Mouse (Mus musculus): Measurements from ENCODE around the gene Rbp3. TPM values are rescaled to one million over a fixed set of nuclear protein-coding genes. Genes with fewer than 3 reads are reported as not detected.

The Rbp3 gene
- polyA plus RNA-seq, 2 experiments: not detected

- Histone ChIP-seq H3K4me1 (ENCODE audit: control insufficient read depth, insufficient read depth, low read length) (no peaks in the 10 kb centered on the region), H3K4me3 (replicated peaks; ENCODE audit: low read length) (no peak overlapping the region), H3K27me3 (ENCODE audit: control insufficient read depth, insufficient read depth, low read length) (no peaks in the 10 kb centered on the region), H3K27ac (replicated peaks; ENCODE audit: low read depth, low read length) (no peak overlapping the region), H3K4me2 (replicated peaks; ENCODE audit: low read depth, low read length, severe bottlenecking) (no peak overlapping the region), H3K36me3 (ENCODE audit: control insufficient read depth, insufficient read depth, low read length) (no peaks in the 10 kb centered on the region), H3K9me3 (ENCODE audit: control insufficient read depth, low read length) (no peaks in the 10 kb centered on the region), H3K9ac (ENCODE audit: low read depth, low read length, severe bottlenecking) (no peak overlapping the region)
- no peak for TF ChIP-seq POLR2A (IDR thresholded peaks at IDR 0.05; ENCODE audit: borderline replicate concordance, extremely low read depth, insufficient read depth, insufficient read length)
- WGBS: 70% methylated on average over 5 of the region's 5 CpGs
- ATAC-seq (ENCODE audit: low FRiP score, low read depth) (no peak), DNase-seq (ENCODE audit: low spot score) (no peak)
Measured at GRCm38 (mm10) chr14:33974752-33975151, 20.9 kb downstream of the Rbp3 start.

GRCm38 (mm10) chr14:33977748-33978147 is 23.9 kb downstream of the Rbp3 start:
- H3K9ac ChIP-seq (ENCODE audit: low read depth, low read length, severe bottlenecking): no peak overlapping the region
- no peaks in the 10 kb centered on the region for H3K36me3 ChIP-seq (ENCODE audit: control insufficient read depth, insufficient read depth, low read length)
- H3K4me2 ChIP-seq (replicated peaks; ENCODE audit: low read depth, low read length, severe bottlenecking): peak overlapping the region; percentile 67; the same call in 1 of the 2 replicates
- H3K4me1 ChIP-seq (ENCODE audit: control insufficient read depth, insufficient read depth, low read length): no peaks in the 10 kb centered on the region
- TF ChIP-seq POLR2A (IDR thresholded peaks at IDR 0.05; ENCODE audit: borderline replicate concordance, extremely low read depth, insufficient read depth, insufficient read length): no peak
- no peaks in the 10 kb centered on the region for H3K9me3 ChIP-seq (ENCODE audit: control insufficient read depth, low read length)
- 13% methylated on average over 7 of the region's 7 CpGs for WGBS
- no peaks in the 10 kb centered on the region for H3K27me3 ChIP-seq (ENCODE audit: control insufficient read depth, insufficient read depth, low read length)
- no peak overlapping the region for H3K27ac ChIP-seq (replicated peaks; ENCODE audit: low read depth, low read length)
- H3K4me3 ChIP-seq (replicated peaks; ENCODE audit: low read length): peak overlapping the region; percentile 37; the same call in 1 of the 2 replicates
- ATAC-seq (ENCODE audit: low FRiP score, low read depth) (no peak), DNase-seq (ENCODE audit: low spot score) (no peak)

- peak; percentile 71; the same call in 1 of the 2 replicates for ATAC-seq (ENCODE audit: low FRiP score, low read depth)
- no peaks in the 10 kb centered on the region for H3K36me3 ChIP-seq (ENCODE audit: control insufficient read depth, insufficient read depth, low read length)
- whole genome bisulfite sequencing: 2% methylated on average over 25 of the region's 25 CpGs
- no peak for TF ChIP-seq POLR2A (IDR thresholded peaks at IDR 0.05; ENCODE audit: borderline replicate concordance, extremely low read depth, insufficient read depth, insufficient read length)
- no peaks in the 10 kb centered on the region for H3K9me3 ChIP-seq (ENCODE audit: control insufficient read depth, low read length)
- H3K27ac ChIP-seq (replicated peaks; ENCODE audit: low read depth, low read length): no peak within 1 kb of the TSS
- no peaks in the 10 kb centered on the region for H3K4me1 ChIP-seq (ENCODE audit: control insufficient read depth, insufficient read depth, low read length)
- H3K4me3 ChIP-seq (replicated peaks; ENCODE audit: low read length): peak within 1 kb of the TSS; percentile 37
- H3K4me2 ChIP-seq (replicated peaks; ENCODE audit: low read depth, low read length, severe bottlenecking): peak within 1 kb of the TSS; percentile 67
- DNase-seq (ENCODE audit: low spot score): no peak
- no peaks in the 10 kb centered on the region for H3K27me3 ChIP-seq (ENCODE audit: control insufficient read depth, insufficient read depth, low read length)
- H3K9ac ChIP-seq (ENCODE audit: low read depth, low read length, severe bottlenecking): peak within 1 kb of the TSS; percentile 43
Measured at GRCm38 (mm10) chr14:33978604-33979059, 24.8 kb downstream of the Rbp3 start, which contains the start of gene Zfp488. Gene Zfp488 (minus strand): TSS chr14:33978764.

GRCm38 (mm10) chr14:33989201-33989600 is 35.4 kb downstream of the Rbp3 start:
- TF ChIP-seq POLR2A (IDR thresholded peaks at IDR 0.05; ENCODE audit: borderline replicate concordance, extremely low read depth, insufficient read depth, insufficient read length): no peak
- Histone ChIP-seq H3K27me3 (ENCODE audit: control insufficient read depth, insufficient read depth, low read length) (no peaks in the 10 kb centered on the region), H3K9me3 (ENCODE audit: control insufficient read depth, low read length) (no peaks in the 10 kb centered on the region), H3K4me3 (replicated peaks; ENCODE audit: low read length) (no peak overlapping the region), H3K27ac (replicated peaks; ENCODE audit: low read depth, low read length) (no peak overlapping the region), H3K9ac (ENCODE audit: low read depth, low read length, severe bottlenecking) (no peak overlapping the region), H3K4me2 (replicated peaks; ENCODE audit: low read depth, low read length, severe bottlenecking) (no peak overlapping the region), H3K4me1 (ENCODE audit: control insufficient read depth, insufficient read depth, low read length) (no peaks in the 10 kb centered on the region), H3K36me3 (ENCODE audit: control insufficient read depth, insufficient read depth, low read length) (no peaks in the 10 kb centered on the region)
- no peak for DNase-seq (ENCODE audit: low spot score)
- WGBS: 68% methylated on average over 3 of the region's 3 CpGs
- ATAC-seq (ENCODE audit: low FRiP score, low read depth): no peak

GRCm38 (mm10) chr14:33991971-33992370 is 38.2 kb downstream of the Rbp3 start:
- 78% methylated on average over 4 of the region's 4 CpGs for WGBS
- Histone ChIP-seq H3K4me3 (replicated peaks; ENCODE audit: low read length) (no peak overlapping the region), H3K36me3 (ENCODE audit: control insufficient read depth, insufficient read depth, low read length) (no peaks in the 10 kb centered on the region), H3K4me2 (replicated peaks; ENCODE audit: low read depth, low read length, severe bottlenecking) (no peak overlapping the region), H3K27me3 (ENCODE audit: control insufficient read depth, insufficient read depth, low read length) (no peaks in the 10 kb centered on the region), H3K9me3 (ENCODE audit: control insufficient read depth, low read length) (no peaks in the 10 kb centered on the region), H3K9ac (ENCODE audit: low read depth, low read length, severe bottlenecking) (no peak overlapping the region), H3K27ac (replicated peaks; ENCODE audit: low read depth, low read length) (no peak overlapping the region), H3K4me1 (ENCODE audit: control insufficient read depth, insufficient read depth, low read length) (no peaks in the 10 kb centered on the region)
- no peak for TF ChIP-seq POLR2A (IDR thresholded peaks at IDR 0.05; ENCODE audit: borderline replicate concordance, extremely low read depth, insufficient read depth, insufficient read length)
- DNase-seq (ENCODE audit: low spot score): no peak
- no peak for ATAC-seq (ENCODE audit: low FRiP score, low read depth)

GRCm38 (mm10) chr14:33993051-33993450 is 39.2 kb downstream of the Rbp3 start:
- H3K9me3 ChIP-seq (ENCODE audit: control insufficient read depth, low read length): no peaks in the 10 kb centered on the region
- H3K27ac ChIP-seq (replicated peaks; ENCODE audit: low read depth, low read length): no peak overlapping the region
- WGBS: 89% methylated on average over 9 of the region's 9 CpGs
- H3K36me3 ChIP-seq (ENCODE audit: control insufficient read depth, insufficient read depth, low read length): no peaks in the 10 kb centered on the region
- no peaks in the 10 kb centered on the region for H3K27me3 ChIP-seq (ENCODE audit: control insufficient read depth, insufficient read depth, low read length)
- ATAC-seq (ENCODE audit: low FRiP score, low read depth) (no peak), DNase-seq (ENCODE audit: low spot score) (no peak)
- H3K4me2 ChIP-seq (replicated peaks; ENCODE audit: low read depth, low read length, severe bottlenecking): no peak overlapping the region
- H3K9ac ChIP-seq (ENCODE audit: low read depth, low read length, severe bottlenecking): no peak overlapping the region
- H3K4me1 ChIP-seq (ENCODE audit: control insufficient read depth, insufficient read depth, low read length): no peaks in the 10 kb centered on the region
- no peak for TF ChIP-seq POLR2A (IDR thresholded peaks at IDR 0.05; ENCODE audit: borderline replicate concordance, extremely low read depth, insufficient read depth, insufficient read length)
- H3K4me3 ChIP-seq (replicated peaks; ENCODE audit: low read length): no peak overlapping the region
